In the genomic region with DNA sequence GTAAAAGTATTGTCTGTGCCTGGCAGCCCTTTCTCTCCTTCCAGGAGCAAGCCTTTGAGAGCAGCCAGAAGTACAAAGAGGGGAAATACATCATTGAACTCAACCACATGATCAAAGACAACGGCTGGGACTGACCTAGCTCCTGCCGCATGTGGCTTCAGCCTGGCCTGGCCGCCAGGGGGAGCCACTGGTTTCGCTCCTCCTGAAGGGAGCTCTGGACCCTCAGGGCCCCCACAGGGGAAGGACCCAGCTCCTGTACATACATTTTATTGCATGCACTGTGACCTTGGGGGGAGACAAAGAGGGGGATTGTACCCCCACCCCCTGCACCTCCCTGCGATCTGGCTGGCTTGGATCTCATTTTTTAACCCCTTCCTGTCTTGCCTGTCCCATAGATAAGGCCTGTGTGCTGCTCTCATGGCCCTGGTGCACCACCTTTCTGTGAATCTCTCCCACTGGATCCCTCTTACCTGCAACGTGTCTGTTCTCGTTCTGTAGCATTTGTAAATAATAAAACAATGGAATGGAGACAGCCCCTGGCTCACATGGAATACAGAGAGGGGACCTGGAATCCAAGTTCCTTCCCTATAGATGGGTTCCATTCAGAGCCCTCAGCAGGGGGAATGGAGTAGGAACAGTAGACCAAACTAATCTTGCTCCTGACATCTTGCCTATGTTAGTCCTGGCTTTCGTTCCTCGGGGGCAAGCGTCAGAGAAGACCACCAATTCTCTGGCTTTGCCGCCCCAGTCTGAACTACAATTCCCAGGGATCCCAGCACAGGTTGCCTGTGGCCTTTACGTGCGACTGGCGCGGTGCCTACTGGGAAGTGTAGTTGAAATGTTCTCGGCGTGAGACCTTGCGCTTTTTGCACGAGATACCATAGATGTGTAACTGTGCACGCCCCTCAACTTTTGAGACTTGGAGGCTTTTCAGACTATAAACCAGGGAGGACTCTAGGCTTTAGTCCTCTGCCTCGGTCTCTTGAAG, we compare ENCODE assay signal across 8 mouse cellular contexts. TPM values are rescaled to one million over a fixed set of nuclear protein-coding genes. Genes with fewer than 3 reads are reported as not detected.
DNase-seq lines count a peak whose midpoint lies in the region; ATAC-seq lines count a peak whose summit lies in the region.

No protein-coding gene starts in this region.

- H3K9me3 ChIP-seq in forebrain, embryonic 16.5 days (ENCODE audit: control insufficient read depth, low read length), result no peaks in the 10 kb centered on the region

- peak overlapping the region; percentile 94 for H3K4me2 ChIP-seq in forebrain, embryonic 16.5 days (ENCODE audit: low read length)

- peak; percentile 87 for DNase-seq in Muller cell, postnatal 12 days (ENCODE audit: inconsistent ontology term)
- peak; percentile 86 for DNase-seq in cerebellum, adult 11-12 months
- peak; percentile 94 for DNase-seq in heart, postnatal 4 days
- DNase-seq in layer of hippocampus, adult 9-11 months, result peak; percentile 84
- peak; percentile 89 for DNase-seq in lung, postnatal 14 days
- peak; percentile 91 for DNase-seq in retina, postnatal 1 day
- peak; percentile 80 for DNase-seq in urinary bladder, postnatal 25 days (ENCODE audit: low spot score)

- peak overlapping the region; percentile 68 for H3K9ac ChIP-seq in forebrain, embryonic 16.5 days (replicated peaks; ENCODE audit: low read depth, low read length)

- WGBS in forebrain, embryonic 16.5 days, result under 1% methylated on average over 21 of the region's 21 CpGs

- H3K27ac ChIP-seq in forebrain, embryonic 16.5 days (ENCODE audit: low read length), result peak overlapping the region; percentile 86

- H3K4me3 ChIP-seq in forebrain, embryonic 16.5 days (replicated peaks; ENCODE audit: low read length), result peak overlapping the region; percentile 50

- peaks cover 46% of the 10 kb centered on the region for H3K4me1 ChIP-seq in forebrain, embryonic 16.5 days (replicated peaks; ENCODE audit: control insufficient read depth, insufficient read depth, low read length)

- H3K36me3 ChIP-seq in forebrain, embryonic 16.5 days (ENCODE audit: control insufficient read depth, insufficient read depth), result peaks cover 13% of the 10 kb centered on the region; the same call in 1 of the 2 replicates

- H3K27me3 ChIP-seq in forebrain, embryonic 16.5 days (replicated peaks; ENCODE audit: control insufficient read depth, insufficient read depth, low read length), result no peaks in the 10 kb centered on the region

- peak; percentile 78 for ATAC-seq in forebrain, embryonic 16.5 days

RNA-seq across cellular contexts. Expression of a gene that starts 1.0 kb away (rescaled TPM):
- polyA plus RNA-seq in forebrain, embryonic 16.5 days (2015; fragmentation: Nextera tagmentation; extraction: Ambion mirVana), result 0.73 and 0.86 TPM in 2 replicates
- under 1 TPM in 1 of 2 experiments, not detected in 1; 0.26 TPM for total RNA-seq in heart, postnatal 4 days (2021)

RNA-seq across cellular contexts. Expression of a gene that starts 3.5 kb away (rescaled TPM):
- polyA plus RNA-seq in forebrain, embryonic 16.5 days (2015; fragmentation: Nextera tagmentation; extraction: Ambion mirVana), result 199 and 202 TPM in 2 replicates
- 10 to 100 TPM; 31.8 to 34.0 TPM for total RNA-seq in heart, postnatal 4 days (2021)

RNA-seq across cellular contexts. Expression of a gene that starts 12.0 kb away (rescaled TPM):
- polyA plus RNA-seq in forebrain, embryonic 16.5 days (2015; fragmentation: Nextera tagmentation; extraction: Ambion mirVana), result 196 and 202 TPM in 2 replicates
- total RNA-seq in heart, postnatal 4 days (2021), result 10 to 100 TPM; 67.6 to 76.6 TPM

RNA-seq across cellular contexts. Expression of a gene that starts 14.1 kb away (rescaled TPM):
- polyA plus RNA-seq in forebrain, embryonic 16.5 days (2015; fragmentation: Nextera tagmentation; extraction: Ambion mirVana), result 1.3 and 2.6 TPM in 2 replicates
- 1 to 10 TPM; 3.7 to 4.2 TPM for total RNA-seq in heart, postnatal 4 days (2021)

RNA-seq across cellular contexts. Expression of a gene that starts 17.2 kb away (rescaled TPM):
- polyA plus RNA-seq in forebrain, embryonic 16.5 days (2015; fragmentation: Nextera tagmentation; extraction: Ambion mirVana), result 32.8 and 40.4 TPM in 2 replicates
- total RNA-seq in heart, postnatal 4 days (2021), result 1 to 10 TPM; 7.7 to 9.3 TPM

Comparison
In these comparisons a context has a peak if more than half of its experiments do, and no peak if none do; other contexts are left out.
1. Peak in every context shown above with its lines: DNase-seq, ATAC-seq, H3K4me3 ChIP-seq and H3K27ac ChIP-seq.